Mouse (Mus musculus): ENCODE data around the gene Supt7l.

Supt7l gene

GRCm38 (mm10) chr5:31527707-31528106 is at the start of gene Supt7l:
Supt7l (minus strand) TSS chr5:31527807.
- DNase-seq (ENCODE audit: low read depth): peak; percentile 23

DNA sequence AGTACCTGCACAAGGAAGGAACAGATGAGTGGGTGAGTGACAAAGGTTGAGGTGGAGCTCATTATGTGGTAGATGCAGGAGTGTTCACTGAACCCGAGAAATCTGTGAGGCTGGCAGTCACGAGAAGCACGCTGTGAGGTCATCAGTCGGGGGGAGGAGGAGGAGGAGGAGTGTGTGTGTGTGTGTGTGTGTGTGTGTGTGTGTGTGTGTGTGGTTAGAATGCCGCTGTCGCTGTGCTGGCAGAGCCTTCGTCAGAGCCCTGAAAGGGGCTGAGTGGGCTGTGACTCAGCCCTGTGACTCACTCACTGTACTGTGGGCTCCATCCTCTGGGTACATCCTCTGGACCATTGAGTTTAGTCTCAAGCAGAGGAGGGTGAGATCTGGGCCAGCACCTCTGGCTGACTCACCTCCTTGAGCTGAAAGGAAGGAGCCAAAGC is 49.0 kb upstream of the Supt7l start:
- DNase-seq (ENCODE audit: low read depth): peak; percentile 86

GRCm38 (mm10) chr5:31573722-31574121 is 46.1 kb upstream of the Supt7l start:
- DNase-seq (ENCODE audit: low read depth): no peak

DNA sequence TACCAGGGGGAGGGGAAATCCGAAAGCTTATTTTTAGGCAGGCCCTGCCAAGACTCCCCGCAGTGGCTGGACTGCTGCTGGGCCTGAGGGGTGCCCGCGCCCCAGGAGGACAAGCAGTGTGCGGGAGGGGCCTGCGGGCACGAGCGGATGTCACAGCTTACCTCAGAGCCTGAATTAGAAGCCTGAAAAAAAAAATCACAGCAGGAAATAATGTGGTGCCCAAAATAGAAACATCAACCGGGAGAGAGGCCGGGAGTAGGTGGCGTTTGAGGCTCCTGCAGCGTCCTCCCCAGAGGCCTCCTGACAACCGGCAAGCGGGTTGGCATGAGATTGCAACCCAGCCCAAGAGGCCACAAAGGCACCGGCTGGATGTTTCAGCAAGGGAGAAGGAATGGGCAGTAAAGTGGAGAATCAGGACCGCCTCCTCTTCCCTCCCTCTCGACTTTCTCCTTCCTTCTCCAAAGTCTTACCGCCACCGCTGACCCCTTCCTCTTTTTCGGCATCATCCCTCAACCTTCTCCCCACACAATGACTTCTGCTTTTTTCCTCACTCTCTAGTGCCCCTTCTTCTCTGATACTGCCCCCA is 43.5 kb upstream of the Supt7l start:
- peak; percentile 39 for DNase-seq (ENCODE audit: low read depth)

DNA sequence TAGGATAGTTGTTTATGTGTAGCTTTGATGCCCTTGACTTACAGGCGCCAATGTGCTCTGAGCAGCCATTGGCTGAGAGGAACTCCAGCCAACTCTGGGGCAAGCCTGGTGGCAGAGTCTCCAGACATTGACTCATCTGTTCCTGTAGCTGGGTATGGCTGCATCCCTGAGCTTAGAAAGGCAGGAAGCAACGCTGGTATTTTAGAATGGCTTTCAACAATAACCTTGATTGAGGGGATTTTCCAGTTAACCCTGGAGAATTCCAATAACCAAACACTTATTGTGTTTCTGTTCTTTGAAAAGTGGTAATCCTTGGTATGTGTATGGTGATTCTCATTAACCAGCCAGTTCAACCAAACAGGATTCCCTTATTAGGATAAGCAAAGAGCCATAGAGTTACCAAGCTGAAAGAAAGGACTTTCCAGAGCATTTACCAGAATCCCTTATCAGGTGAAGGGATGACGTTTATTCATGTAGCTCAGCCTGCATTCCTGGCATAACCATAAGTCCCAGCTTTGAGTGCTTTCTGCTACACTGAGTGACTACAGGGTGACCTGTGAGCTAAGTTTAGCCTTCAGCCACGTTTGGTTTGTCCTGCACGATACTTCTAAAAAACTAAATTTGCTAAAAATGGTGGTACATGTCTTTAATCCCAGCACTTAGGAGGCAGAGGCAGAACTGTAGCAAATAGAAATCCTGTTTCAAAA is 40.5 kb upstream of the Supt7l start:
- no peak for DNase-seq (ENCODE audit: low read depth)

DNA sequence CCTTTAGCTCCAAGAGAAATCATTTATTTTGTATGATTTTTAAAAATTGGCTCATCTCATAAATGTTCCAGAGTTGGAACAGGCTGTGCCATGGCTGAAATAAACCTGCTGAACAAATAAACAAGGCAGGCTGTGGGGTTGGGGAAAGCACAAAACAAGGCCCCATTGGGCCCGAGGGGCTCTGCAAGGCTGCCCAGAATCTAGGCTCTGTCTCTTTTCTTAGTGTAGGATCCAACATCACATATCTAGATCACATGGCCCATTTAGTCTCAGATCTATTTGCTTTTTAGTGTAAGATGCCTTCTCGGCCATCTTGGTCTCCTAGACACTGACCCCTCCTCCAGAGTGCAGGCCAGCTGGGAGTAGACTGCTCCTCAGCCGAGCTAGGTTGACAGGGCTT is 38.9 kb upstream of the Supt7l start:
- DNase-seq (ENCODE audit: low read depth): no peak

DNA sequence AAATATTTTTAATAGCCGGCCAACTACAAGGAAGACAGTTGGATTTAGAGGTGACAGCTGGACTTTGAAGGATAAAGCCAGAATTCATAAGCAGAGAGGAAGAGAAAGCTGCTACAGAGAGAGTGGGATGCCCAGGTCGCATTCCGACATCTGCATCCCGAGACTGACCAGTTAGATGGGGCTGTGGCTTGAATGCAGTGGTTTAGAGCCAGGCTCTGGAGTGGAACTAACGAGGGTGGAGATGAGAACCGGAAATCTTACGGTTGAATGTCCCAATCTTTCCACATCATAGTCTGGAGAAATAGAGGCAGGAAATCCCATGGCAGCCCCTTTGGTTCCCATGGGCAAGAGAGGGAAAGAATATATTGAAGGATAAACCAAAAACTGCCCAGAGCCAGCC is 38.4 kb upstream of the Supt7l start:
- no peak for DNase-seq (ENCODE audit: low read depth)

GRCm38 (mm10) chr5:31564976-31565375 is 37.4 kb upstream of the Supt7l start:
- no peak for DNase-seq (ENCODE audit: low read depth)

DNA sequence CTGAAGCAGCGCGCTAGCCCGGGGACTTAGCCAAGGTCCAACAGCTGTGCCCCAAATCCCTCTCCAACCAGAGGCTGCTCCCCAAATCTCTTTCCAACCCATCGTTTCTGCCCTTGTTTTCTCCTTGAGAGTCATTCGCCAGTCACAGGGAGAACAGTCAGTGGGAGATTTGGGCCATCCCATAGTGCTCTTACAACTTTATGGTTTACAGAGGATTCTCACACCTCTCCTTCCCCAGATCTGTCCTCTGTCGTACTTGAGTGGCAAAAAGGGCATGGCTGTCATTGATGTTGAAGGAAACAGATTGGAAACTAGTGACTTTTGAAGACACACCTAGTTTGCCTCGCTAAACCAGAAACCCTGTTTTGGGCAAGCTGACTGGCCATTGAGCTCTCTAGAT is 36.3 kb upstream of the Supt7l start:
- no peak for DNase-seq (ENCODE audit: low read depth)

DNA sequence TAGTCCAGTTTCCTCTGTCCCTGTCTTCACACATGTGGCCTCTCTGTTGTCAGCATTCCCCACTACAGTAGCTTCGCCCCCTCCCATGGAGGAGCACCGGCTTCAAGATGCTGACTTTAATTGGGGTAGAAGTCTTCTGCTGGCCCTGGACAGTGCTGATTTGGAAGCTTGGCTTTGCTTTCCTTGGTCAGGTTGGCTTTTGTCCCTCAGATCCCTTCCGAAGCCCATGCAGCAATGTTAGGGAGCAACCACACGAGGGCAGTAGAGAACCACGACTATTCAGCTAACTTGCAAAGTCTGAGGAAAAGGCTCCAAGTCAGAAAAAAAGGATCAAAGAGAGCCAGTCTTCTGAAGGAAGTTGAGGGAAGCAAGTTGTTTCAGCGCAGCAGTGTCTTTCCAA is 35.9 kb upstream of the Supt7l start:
- peak; percentile 84 for DNase-seq (ENCODE audit: low read depth)

- DNase-seq (ENCODE audit: low read depth): no peak
Observed at GRCm38 (mm10) chr5:31562036-31562666, 34.5 kb upstream of the Supt7l start.

- no peak for DNase-seq (ENCODE audit: low read depth)
Observed at GRCm38 (mm10) chr5:31560352-31560751, 32.7 kb upstream of the Supt7l start.

DNA sequence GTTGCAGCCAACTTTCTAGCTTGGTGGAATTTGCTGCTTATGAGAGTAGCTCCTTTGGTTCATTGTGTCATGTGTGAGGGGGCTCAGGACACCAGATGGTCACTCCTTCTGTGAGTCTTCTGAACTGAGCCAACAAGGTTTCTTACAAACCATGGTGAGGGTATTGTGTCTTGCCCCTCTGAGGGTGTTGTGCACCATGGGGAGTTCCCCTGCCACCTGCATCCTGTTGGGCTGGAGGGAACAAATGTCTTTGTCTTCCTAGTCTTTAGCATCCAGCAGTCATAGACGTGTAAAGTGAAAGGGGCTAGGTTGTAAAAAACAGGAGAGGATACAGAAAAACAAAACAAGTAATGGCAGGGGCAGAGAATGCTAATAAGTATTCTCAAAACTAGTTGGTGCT is 31.8 kb upstream of the Supt7l start:
- DNase-seq (ENCODE audit: low read depth): no peak

- peak; percentile 19 for DNase-seq (ENCODE audit: low read depth)
Observed at GRCm38 (mm10) chr5:31535228-31535627, 7.6 kb upstream of the Supt7l start.

DNA sequence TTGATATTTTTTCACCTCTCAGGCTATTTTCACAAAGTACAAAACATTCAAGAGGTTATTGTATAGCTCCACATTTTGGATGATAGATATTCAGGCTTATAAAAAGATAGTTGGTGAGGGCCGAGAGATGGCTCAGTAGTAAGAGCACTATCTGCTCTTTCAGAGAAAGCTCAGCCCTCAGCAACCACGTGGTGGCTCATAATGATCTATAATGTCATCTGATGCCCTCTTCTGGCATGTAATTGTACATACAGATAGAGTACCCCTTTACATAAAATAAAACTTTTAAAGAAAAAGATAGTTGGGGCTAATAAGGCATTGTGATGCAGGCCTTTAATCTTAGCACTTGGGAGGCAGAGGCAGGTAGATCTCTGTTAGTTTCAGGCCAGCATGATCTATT is 953 bp upstream of the Supt7l start:
- peak; percentile 53 for DNase-seq (ENCODE audit: low read depth)

GRCm38 (mm10) chr5:31527117-31527680 is 408 bp downstream of the Supt7l start:
- peak; percentile 51 for DNase-seq (ENCODE audit: low read depth)

GRCm38 (mm10) chr5:31526354-31527116 is 1.1 kb downstream of the Supt7l start, which contains the start of gene Slc4a1ap:
Slc4a1ap (plus strand) TSS chr5:31526995.
- DNase-seq (ENCODE audit: low read depth): peak; percentile 95

- peak; percentile 34 for DNase-seq (ENCODE audit: low read depth)
Observed at GRCm38 (mm10) chr5:31520556-31520955, 7.1 kb downstream of the Supt7l start.

- no peak for DNase-seq (ENCODE audit: low read depth)
Observed at GRCm38 (mm10) chr5:31512481-31512880, 15.1 kb downstream of the Supt7l start.

DNA sequence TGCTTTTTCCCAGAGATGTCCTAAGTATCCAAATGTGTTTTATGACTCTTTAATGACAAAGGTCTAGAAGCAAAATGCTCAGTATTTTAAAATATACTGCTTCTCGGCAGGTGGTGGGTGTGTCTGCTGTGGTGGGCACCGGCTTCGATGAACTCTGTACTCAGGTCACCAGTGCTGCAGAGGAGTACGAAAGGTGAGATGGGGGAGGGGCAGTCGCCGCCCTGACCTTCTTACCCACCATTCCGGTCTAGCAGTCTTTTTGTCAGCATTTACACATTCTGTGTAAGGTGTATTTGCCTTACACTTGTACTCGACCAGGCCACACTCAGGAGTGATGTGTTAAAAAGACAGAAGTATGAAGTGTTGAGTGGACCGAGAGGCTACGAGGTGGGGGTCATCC is 22.8 kb downstream of the Supt7l start:
- no peak for DNase-seq (ENCODE audit: low read depth)

GRCm38 (mm10) chr5:31494513-31495297 is 32.9 kb downstream of the Supt7l start, which contains the start of gene Gpn1:
Gpn1 (plus strand) TSS chr5:31494741.
- peak; percentile 92 for DNase-seq (ENCODE audit: low read depth)

All from induced T-regulatory cell, adult 2 months (primary cell).